Mouse (Mus musculus) spleen, adult 2 months (tissue): ENCODE results near the gene Rab3c.

Source experiments
- CTCF ChIP-seq: fragments of 200-500 bp; IDR thresholded peaks from 2 replicates; pipeline ENCODE4 v1.5.1; 2011; ENCODE audit warnings: mild to moderate bottlenecking, inconsistent platforms; ENCODE audit not compliant: insufficient read depth, insufficient read length, insufficient replicate concordance; ENCODE audit errors: extremely low read depth
- POLR2A ChIP-seq: fragments of 200-500 bp; IDR thresholded peaks from 2 replicates; pipeline ENCODE4 v1.6.1; 2011; ENCODE audit warnings: low read depth, low read length, inconsistent platforms

- TF ChIP-seq POLR2A (no peak), CTCF (no peak)
Observed at GRCm38 (mm10) chr13:110169669-110170068, 111.1 kb downstream of the Rab3c start.
